Mouse (Mus musculus) MN1 (cell line): ENCODE data around the gene Hmgn2.

ENCODE experiments used
- DNase-seq: peaks from one replicate; pipeline ENCODE4 v3.0.0-alpha.2; 2016; ENCODE audit warnings: low spot score

Gene Hmgn2

DNA sequence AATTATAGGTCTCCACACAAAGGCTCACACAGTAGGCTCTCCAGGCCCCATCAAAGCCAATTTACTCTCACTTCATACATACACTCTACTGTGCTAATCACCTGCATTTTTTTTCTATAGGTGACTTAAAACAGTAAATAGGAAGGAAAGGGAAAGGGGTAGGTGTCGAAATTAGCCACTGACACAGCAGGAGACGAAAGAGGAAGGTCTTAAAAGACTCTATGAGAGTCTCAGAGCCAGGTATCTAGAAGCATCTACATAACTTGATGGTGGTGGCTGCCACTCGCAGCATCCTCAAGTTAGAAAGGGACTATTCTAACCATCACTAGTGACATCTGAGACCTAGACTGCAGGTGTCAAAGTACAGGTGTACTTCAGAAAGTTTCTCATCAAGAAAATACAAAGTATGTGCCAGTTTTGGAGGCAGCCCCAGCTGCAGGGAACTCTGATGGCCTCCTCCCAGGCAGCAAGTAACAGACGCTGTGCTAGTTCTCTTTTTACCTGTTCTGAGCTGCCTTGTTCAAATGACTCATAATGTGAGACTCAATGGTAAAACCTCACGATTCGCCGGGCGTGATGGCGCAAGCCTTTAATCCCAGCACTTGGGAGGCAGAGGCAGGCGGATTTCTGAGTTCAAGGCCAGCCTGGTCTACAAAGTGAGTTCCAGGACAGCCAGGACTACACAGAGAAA lies 9.7 kb upstream of the Hmgn2 start:
- DNase-seq: no peak

DNA sequence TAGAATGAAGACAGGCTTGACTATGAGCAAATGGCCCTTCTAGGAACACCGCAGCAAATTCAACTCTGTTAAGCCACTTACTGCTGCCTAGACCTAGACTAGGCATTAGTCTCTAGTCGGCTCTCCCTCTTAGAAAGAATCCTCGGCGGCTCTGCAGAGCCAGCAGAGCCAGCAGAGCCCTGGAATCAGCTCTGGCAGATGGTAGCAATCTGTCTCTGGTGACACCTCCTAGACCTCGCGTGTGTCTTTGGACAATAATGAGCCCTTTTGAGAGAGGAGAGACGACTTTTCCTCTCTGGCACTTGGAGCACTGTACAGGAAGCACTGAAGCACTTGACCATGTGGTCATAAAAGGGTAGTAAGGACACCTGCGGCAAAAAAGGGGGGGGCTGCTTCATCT lies 3.3 kb upstream of the Hmgn2 start:
- no peak for DNase-seq

DNA sequence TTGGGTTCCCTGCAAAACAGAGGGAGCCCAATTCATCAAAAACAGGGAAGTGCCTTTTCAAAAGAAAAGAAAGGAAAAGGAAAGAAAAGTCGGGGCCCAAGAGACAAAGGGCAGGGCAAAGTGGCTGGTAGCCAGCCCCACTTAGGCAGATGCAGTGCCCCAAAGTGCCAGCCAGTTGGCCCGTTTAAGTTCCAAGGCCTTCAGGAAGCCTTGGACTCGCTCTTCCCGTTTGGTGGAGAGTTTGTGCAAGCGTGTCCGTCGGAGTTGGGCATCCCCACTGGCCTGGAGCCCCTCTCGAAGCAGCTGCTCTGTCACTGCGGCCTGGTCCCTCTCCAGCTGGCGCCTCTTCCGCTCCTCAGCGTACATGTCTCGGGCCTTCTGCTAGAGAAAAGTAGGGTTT lies 2.4 kb upstream of the Hmgn2 start:
- no peak for DNase-seq

DNA sequence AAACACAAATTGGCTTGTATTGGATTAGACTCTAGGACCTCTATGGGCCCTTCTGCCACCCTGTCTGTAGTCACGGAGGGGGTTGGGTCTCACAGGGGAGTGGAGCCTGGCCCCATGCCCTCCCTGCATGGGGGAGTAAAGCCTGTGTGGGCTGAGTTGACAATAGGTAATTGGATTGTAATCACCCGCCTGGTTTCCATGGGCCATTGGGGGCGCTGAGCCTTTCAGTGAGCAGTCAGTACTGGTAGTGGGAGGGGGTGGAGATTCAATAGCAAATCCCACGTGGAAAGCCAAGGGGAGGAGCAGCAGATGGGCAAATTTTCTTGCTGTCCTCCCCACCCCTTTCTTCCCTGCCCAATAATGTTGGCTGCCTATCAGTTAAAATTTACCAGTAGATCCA lies 1.7 kb upstream of the Hmgn2 start:
- peak; percentile 48 for DNase-seq

DNA sequence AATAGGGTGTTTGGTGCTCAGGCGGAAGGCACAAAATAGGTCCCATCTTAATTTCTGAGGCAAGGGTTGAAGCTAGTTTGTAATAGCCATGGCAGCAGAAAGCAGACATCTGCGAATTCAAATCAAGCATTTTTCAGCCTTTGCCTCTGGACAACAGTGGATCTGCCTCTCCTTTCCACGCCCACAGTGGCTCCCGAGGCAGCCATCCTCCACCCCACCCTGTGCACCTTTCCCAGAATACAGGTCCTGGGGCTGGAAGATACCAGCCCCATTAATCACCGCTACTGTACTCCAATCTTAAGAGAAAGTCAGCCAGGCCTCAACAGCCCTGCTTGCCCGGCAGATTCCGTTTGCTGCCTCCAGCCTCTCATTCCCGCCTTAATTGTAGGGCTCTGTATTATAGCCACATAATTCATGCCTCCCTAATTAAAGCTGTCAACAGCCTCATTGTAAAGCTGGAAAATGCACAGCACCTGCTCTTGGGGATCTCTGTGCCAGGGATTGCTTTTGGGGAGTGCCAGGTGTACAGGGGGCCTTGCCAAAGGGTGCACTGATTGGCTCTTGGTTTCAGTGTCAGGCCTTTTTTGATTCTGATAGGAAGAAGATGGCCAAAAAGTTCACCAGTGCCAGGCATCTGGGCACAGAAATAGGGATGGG lies 792 bp upstream of the Hmgn2 start:
- peak; percentile 64 for DNase-seq

DNA sequence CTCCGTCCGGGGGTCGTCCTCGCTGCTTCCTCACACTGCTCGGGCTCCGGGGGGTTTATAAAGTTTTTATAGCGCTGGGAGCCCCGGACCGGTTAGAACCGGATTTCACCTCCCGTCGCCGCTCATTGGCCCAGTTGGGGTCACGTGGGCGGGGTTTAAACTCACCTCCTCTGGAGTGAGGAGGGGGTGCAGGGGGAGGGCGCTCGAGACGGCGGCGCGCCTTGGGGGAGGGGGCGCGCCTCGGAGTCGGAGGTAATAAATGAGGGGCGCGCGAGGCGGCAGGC lies 642 bp downstream of the Hmgn2 start:
- peak; percentile 93 for DNase-seq

DNA sequence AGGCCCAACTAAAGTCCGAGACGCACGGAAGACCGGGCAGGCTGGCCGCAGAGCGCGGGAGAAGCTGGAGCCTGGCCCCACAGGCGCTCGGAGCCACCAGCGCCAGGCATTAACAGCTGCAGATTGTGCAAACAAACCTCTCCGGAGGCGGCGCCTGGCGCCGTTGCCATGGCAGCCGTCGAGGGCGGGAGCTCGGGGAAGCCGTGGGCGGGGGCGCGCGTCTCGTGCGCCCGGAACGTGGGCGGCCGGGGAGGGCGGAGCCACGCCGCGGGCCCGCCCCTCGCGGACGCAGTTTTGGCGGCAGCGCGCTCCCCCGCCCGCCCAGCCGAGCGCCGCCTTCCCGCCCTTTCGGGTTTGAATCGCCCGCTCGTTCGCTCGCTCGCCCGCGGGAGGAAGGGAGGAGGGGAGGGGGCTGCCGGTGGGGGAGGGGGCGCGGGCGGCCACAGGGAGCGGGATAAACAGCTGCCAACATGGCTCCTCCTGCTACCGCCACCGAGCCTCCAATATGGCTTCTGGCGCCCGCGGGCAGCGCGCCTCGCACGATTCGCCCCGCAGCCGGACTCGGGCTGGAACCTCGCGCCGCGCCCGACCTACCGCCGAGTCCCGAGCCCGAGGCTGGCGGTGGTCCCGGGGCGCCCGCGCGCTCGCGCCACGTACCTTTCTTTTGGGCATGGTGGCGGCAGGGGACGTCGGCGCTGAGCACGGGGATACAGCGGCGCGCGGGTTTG lies 1.1 kb downstream of the Hmgn2 start:
- peak; percentile 99 for DNase-seq

DNA sequence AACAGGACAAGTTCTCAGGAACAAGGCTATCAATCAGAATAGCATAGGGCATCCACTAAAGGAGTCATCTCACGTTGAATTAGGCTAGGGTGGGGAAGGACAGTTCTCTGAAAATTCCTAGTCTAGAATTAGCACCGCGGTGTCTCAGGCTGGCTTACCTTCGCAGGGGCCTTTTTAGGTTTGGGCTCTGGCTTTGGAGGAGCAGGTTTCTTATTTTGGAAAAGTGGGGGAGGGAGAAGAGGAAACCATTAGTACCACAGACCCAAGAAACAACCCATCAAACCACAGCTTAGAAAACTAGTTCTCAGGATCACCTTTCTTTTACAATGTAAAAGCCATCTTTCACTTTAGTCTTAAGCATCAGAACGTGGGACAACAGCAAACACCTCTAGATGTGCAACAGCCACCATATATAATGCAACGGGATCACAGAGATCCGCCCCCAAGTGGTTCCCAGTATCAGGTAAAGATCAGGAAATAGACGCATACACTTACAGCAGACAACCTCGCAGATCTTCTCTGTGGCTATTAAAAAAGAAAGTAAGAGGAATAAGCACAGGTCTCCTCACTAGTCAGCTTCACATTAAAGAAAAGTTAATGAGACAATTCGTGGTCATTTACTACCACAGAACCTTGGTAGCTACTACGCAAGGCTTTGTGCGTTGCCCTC lies 2.0 kb downstream of the Hmgn2 start:
- DNase-seq: no peak

DNA sequence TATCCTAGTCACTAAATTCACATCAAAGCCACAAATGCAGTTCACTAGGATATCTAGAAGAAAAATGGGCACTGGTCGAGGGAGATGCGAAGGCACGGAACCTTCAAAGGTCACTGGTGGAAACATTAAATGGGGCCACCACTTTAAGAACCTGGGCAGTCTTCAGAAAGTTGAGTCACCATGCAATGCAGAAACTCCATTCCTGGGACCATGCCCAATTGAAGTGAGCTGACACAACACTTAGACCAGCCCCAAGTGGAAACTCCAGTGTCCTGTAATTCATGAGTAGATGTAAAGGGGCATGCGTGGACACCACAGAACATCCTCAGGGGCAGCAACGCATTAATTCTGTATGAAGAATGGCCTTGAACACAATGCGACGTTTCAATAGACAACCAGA lies 5.9 kb downstream of the Hmgn2 start:
- DNase-seq: no peak

DNA sequence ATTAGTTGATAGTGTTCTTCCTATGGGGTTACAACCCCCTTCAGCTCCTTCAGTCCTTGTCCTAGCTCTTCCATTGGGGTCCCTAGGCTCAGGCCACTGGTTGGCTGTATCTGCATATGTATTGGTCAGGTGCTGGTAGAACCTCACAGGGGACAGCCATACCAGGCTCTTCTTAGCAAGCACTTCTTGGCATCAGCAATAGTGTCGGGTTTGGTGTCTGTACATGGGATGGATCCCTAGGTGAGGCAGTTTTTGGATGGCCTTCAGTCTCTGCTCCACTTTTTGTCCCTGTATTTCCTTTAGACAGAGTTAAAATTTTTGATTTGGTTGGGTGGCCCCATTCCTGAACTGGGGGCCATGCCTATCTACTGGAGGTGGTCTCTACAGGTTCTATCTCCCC lies 9.6 kb downstream of the Hmgn2 start:
- no peak for DNase-seq

DNA sequence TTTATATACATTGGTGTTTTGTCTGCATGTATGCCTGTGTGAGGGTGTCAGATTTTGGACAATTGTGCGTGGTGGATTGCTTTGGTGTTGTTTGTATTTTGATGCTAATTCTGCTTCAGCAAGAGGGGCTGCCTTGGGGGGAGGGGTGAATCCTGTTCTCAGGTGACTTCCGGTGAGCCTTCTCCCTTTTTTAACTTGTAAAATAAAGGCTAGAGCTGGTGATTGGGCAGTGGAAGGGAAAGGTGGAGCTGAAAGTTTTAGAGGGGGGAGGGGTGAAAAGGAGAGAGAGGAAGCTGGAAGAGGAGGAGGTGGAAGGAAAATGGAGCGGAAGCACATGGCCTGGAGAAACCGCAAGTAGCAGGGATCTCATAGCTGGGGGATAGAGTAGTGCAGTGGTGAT lies 12.1 kb downstream of the Hmgn2 start:
- DNase-seq: no peak

DNA sequence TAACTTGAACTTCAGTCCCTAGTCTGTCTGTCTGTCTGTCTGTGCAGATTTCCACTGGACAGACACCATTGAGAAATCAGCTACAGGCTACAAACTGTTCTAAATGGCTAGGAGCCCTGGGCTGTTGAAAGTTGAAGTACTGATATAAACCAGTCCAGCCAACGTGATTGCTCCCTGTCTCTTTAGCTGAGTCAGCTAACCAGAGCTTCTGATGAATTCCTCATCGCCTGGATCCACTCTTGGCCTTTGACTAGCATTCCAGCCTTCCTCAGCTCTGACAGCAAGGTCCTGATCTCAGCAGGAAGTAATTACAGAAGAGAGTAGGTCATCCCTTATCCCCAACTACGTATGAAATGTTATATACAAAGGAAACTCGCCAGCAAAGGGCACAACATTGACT lies 21.7 kb downstream of the Hmgn2 start:
- DNase-seq: no peak

DNA sequence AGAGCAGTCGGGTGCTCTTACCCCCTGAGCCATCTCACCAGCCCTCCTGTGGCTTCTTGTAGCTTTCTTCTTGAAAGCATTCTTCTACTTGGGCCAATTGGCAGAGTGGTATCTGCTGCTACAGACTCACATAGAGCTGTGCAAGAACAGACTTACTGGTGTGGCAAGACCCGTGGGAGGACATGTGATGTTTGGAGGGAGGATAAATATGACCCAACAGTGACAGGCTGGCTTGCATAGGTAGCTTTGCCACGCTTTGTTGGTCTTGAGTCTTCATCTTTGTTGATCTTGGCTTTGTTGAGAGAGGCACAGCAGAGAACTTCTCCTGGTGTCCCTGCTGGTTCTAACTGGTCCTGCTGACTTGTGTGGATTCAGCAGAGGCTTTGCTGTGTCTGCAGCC lies 24.7 kb downstream of the Hmgn2 start:
- DNase-seq: no peak

DNA sequence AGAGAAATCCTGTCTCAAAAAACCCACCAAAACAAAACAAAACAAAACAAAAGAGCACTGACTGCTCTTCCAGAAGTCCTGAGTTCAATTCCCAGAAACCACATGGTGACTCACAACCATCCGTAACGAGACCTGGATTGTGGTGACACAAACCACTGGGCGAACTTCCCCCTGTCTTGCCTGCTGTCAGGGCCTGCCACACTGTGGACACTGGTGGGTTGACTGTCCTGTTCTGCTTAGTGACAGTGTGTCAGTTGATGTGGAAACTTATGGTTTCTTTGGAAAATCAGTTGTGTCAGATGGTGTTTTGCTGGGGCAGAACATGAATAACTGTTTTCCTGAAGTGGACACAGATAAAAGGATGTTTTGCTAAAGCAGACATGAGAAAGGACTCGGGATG lies 25.8 kb downstream of the Hmgn2 start:
- no peak for DNase-seq

DNA sequence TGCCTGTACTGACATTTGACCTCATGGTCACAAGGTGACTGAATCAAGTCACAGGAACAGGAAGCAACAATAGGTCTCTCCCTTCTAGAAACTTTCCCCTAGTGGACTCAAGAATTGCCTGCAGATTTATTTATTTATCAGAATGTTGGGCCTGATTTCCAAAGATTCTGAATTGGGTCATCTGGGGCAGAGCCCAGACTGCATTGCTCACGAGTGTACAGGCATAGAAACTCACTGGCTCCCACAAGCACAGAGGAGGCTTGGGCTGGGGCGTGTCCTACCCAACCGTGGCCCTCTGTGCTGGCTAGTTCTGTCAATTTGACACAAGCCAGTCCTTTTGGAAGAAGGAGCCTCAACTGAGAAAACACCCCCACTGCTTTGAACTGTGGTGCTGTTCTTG lies 26.9 kb downstream of the Hmgn2 start:
- peak; percentile 72 for DNase-seq

DNA sequence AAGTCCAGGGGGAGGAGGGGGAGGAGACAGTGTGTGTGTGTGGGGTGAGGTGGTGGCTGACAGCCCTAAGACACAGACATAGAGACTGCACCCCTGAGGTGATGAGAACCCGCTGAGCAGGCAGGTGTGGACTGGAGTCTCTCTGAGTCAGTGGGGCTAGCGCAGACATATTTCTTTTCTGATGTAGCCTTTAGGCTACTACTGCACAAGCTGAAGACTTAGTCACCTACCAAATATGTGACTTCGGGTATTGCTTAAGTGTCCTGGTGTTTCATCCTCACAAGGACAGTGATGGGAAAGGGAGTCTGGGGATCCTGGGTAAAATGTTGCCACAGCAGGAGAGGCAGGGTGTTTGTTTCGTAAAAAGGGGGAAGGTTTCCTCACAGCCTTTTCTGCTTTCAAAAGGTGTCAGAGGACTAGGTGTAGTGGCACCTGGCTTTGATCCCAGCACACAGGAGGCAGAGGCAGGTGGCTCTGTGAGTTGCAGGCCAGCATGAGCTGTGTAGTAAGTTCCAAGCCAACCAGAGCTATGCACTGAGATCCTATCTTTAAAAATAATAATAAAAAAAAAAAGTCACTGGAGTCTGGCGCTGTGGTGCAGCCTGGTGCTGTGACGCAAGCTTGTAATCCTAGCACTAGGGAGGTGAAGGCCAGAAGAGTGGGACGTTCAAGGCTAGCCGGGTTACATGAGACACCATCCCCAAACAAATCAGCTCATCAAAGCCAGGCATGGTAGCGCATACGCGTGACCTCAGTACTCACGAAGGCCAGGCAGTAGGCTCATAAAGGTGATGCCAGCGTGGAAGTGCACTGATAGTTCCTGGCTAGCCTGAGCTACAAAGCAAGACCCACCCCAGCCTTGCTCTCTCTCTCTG lies 27.8 kb downstream of the Hmgn2 start:
- no peak for DNase-seq

DNA sequence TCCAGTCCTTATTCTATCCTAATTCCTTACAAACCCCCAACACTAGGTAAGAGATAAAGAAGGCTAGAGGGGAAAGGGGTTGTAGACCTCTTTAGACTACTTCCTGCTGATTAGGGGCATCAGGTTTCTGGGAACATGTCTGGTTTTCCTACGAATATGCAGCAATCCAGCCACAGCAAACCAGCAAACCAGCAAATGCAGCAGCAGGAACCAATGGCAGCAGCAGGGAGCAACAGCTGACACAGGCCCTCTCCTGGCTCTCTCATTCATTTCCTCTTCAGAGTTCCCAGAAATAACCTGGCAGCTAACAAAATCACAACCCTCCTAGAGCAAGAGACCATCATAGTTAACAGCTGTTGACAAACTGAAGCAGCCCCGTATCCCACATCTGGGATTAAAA lies 30.4 kb downstream of the Hmgn2 start:
- no peak for DNase-seq

DNA sequence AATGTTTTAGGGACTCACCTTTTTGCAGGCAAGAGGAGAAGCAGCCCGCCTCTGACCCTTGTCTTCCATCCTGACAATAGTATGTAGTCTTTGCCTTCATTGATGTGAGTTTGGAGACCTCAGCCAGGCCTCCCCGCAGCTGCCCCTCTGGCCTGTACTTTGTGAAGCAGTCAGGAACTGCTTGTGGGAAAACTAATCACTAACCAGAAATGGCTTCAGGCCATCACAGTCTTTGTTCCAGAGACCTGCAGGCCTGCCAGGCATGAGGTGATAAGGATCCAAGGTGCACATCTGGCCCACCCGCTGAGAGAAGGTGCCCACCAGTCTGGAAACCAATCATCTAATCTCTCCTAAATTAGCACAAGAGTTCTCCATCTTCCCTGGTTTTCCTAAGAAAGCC lies 36.7 kb downstream of the Hmgn2 start:
- DNase-seq: no peak

DNA sequence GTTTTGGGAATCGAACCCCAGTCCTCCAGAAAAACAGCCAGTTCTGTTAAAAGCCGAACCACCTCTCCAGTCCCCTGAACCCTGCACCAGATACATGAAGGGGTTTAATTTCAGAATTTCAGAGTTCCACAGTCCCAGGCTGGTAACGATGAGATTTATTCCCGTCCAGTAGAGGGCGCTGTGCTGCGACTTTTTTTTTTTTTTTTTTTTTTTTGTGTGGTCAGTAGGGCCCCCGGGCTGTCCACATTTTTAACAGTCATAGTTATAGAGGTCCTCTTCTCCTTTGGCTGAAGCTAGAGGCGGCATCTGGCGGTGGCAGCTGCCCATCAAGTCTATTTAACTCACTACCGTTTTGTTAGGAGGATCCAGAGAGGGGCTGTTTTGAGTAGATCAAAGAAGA lies 37.1 kb downstream of the Hmgn2 start:
- DNase-seq: peak; percentile 60

DNA sequence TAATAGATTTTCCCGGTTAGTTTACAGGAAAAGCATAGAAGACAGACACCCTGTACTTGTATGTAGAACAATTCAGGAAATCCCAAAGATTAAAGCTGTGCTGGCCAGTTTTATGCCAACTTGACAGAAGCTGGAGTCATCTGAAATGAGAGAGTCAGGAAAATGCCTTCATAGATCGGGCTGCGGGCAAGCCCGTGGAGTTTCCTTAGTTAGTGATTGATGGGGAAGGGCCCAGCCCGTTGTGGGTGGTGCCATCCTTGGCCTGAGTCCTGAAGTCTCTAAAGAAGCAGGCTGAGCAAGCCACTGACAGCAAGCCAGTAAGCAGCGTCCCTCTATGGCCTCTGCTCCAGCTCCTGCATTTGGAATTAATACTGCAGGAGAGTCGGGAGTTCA lies 39.2 kb downstream of the Hmgn2 start:
- no peak for DNase-seq

DNA sequence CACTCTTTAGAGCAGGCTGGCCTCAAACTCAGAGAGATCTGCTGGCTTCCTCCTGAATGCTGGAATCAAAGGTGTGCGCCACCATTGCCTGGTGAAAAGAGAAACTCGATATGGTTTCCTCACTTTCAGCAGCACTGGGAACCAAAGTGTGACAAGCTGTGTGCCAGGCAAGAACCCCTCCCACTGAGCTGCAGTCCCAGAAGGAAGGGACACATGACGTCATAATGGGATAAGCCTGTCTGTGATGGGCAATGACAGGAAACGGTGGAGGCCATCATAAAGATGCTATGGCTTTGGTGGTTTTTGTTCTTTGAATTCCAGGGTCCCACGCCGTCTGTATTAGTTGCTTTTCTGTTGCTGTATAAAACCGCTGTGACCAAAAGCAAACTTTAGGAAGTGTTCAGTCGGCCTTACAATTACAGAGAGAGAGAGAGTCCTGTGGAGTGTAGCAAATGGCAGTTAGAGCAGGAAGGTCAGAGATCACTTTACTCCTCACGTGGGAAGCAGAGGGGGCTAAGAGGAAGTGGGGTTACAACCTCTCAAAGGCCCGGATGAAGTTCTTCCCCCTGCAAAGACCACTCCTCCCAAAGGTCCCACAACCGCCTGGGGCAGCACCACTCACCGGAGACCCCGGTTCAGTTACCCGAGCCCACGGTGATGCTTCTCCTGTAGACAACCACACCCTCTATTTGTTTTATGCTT lies 39.7 kb downstream of the Hmgn2 start:
- DNase-seq: peak; percentile 86

DNA sequence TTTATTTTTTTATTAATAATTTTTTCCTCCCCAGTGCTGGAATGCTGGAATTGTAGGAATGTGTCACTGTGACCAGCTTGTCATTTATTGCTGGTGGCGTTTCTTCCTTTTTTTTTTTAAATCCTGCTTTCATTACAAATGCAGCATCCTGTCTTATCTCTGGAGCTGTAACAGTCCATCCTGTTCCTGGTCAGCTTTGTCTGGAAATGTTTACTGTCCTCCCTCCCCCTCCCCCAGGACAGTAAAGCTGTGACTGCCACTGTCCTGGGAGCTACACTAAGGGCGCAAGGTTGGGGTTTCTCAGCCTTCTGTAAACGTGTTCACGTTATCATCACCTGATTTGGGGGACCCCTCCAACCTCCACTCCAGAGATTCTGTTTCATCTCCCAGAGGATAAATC lies 43.2 kb downstream of the Hmgn2 start:
- DNase-seq: peak; percentile 37
